Mouse (Mus musculus) cerebellum, adult (tissue): ENCODE data around the gene Gm4353.
"Not testable (repeated sequence)": the region's sequence is repeated elsewhere in the genome, so short reads cannot be mapped to it uniquely, and the experiment has no call there.

ENCODE experiments used
- ATAC-seq: cut with Nextera tagmentation; 2 replicates; pipeline ENCODE4 v1.9.2; 2017; ENCODE audit warnings: mild to moderate bottlenecking, moderate library complexity, mixed read lengths; ENCODE audit not compliant: insufficient number of reproducible peaks, low FRiP score, low TSS enrichment

Gene Gm4353

DNA sequence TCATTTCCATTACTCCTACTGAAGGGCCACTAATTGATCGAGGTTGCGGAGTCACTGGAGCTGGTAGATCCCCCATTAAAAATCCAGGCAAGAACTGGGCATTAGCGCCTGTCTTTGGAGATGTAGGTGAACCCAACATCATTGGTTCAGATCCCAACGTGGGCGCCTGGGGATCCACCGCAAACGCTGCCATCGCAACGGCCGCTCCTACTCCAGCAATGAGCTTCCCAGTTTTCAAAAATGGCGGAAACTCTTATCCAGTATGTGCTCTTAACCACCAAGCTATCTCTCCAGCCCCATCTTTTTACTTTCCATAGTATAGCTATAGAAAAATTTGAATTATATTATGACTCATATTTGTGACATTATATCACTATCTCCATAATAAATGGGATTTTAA is at the start of gene Gm4353:
Gene Gm4353 (minus strand): TSS at position 270 of the 400 bp plus-strand sequence.
- not testable (repeated sequence) for ATAC-seq

- ATAC-seq = peak; percentile 60
Measured at GRCm38 (mm10) chr7:116132078-116132477, 47.6 kb upstream of the Gm4353 start.

DNA sequence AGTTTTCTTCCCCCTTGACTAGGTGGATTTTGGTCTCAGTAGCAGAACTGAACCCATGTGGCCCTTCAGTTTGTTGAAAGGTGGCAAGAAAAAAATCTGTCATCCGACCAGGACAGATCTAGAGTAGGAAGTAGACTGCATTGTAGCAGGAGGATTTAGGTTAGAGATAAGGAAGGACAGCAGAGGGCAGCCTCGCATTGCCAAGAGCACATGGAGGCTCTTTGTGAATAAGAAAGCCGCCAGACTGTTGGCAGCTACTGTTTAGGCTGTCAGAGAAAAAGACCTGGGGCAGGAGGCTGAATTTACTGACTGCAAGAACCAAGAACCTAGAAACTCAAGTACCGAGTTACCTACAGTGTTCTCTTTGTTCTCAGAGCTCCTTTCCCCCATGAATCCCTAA is 47.0 kb upstream of the Gm4353 start:
- ATAC-seq = no peak

DNA sequence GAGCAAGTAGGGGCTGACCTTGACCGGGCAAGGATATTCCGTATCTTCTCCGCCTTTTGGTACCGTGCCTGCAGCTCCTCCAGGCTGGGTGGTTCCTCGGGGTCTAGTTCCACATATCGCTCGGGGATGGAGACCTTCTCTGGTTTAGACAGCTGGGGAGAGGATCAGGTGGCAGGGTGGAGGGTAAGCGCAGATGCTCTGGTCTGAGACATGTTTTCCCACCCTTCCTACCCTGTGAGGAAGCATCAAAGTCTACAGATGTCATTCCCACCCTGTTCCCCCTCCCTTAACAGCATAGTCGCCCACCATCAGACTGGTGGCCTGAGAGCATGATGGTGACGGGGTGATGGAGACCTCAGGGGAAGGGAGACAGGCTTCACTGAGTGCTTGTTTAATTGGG is 44.9 kb upstream of the Gm4353 start:
- no peak for ATAC-seq

GRCm38 (mm10) chr7:116128286-116128685 is 43.9 kb upstream of the Gm4353 start:
- ATAC-seq = no peak

DNA sequence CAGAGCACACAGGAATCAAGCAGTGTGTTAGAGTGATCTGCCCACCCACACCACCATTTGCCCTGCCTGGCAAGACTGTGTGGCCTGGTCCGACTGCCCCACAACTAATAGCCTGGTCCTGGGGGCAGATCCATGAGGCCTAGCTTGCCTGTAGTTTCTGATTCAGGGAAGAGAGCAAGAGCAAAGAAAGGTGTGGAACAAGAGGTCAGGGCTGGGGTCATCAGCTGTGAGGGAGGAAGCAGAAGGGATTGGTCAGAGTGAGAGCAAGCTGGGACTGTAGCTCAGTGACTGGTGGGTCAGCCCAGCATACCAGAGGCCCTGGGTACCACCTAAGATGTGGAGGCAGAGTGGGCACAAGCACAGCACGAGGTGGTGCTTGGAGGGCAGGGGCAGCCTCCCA is 42.6 kb upstream of the Gm4353 start:
- no peak for ATAC-seq

DNA sequence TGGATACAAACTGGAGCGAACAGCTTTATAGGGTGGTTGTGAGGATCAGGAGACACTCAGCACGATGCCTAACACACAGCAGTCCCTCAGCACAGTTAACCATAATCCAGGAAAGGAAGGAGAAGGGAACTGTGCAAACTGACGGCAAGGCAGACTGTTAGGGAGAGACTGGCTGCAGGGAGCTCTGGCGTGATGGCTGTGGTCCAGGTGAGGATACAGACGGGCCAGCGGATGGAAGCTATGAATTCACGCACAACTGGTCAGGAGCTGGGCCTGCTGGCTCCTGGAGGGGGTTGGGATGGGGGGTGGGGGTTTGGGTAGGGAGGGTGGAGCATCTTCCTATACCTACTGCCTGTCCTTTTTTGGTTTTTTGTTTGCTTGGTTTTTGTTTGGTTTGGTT is 41.2 kb upstream of the Gm4353 start:
- no peak for ATAC-seq

- ATAC-seq = no peak
Measured at GRCm38 (mm10) chr7:116124057-116124456, 39.6 kb upstream of the Gm4353 start.

- no peak for ATAC-seq
Measured at GRCm38 (mm10) chr7:116123597-116123985, 39.2 kb upstream of the Gm4353 start.

GRCm38 (mm10) chr7:116122981-116123596 is 38.7 kb upstream of the Gm4353 start:
- ATAC-seq = no peak

DNA sequence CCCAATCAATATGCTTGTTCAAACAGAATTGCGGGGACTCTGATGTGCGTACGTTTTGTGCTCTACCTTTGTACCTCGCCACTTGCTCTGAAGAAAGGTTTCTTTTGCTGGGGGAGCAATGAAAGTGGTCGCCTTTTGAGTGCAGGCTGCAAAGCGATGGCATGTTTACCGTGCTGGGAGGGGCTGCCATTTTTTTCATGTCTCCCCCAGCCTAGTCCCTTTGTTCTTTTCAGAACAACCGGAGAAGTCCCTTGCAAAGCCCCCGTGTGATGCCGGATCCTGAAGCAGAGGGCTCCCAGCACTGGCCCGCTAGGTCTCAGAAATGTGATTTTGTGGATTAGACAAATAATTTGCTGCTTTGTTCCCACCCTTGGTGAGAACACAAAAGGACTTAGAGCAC is 36.8 kb upstream of the Gm4353 start:
- no peak for ATAC-seq

GRCm38 (mm10) chr7:116120737-116121136 is 36.3 kb upstream of the Gm4353 start:
- ATAC-seq = no peak

DNA sequence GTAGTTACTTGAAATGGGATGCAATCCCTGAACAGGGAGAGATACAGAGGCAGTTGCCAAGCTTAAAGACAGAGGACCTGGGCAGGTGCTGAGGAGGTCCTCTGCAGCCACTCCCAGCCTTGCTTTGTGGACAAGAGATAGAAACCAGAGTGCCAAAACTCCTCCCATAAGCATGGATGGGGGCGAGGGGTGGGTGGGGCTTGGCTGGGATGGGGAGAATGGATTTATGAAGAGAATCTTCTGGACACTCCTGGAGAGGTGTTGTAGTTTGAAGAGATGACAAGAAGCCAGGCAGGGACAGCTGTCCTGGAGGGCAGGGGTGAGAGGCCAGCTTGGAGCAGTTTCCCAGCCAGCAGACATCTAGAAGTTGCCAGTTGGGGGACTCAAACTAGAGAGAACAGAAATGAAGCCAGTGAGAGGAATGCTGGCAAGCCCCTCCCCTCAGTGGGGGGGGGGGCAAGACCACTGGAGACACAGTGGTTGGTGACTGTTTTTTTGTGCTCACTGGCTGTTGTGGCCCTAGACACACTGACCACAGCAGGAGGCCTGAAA is 34.9 kb upstream of the Gm4353 start:
- no peak for ATAC-seq

GRCm38 (mm10) chr7:116115991-116116390 is 31.6 kb upstream of the Gm4353 start:
- no peak for ATAC-seq

GRCm38 (mm10) chr7:116115216-116115930 is 30.9 kb upstream of the Gm4353 start:
- no peak for ATAC-seq

- ATAC-seq = no peak
Measured at GRCm38 (mm10) chr7:116111546-116111945, 27.1 kb upstream of the Gm4353 start.

DNA sequence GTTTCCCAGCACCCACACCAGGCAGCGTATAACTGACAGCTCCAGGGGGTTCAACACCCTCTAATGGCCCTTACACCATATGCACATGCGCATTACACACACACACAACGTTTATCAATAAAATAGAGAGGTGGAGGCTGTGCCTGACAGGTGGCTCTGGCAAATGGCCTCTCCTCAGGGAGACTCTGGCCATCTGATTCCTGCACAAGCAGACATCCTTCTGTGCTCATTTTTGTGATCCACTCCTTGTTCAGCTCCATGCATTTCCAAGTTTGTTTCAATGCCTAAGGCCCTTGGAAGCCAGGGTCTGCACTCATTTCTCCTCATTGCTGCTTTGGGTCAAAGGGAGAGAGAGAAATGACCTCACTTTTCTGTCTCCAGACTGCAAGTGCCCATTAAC is 26.2 kb upstream of the Gm4353 start:
- no peak for ATAC-seq

GRCm38 (mm10) chr7:116103091-116103490 is 18.7 kb upstream of the Gm4353 start:
- no peak for ATAC-seq

DNA sequence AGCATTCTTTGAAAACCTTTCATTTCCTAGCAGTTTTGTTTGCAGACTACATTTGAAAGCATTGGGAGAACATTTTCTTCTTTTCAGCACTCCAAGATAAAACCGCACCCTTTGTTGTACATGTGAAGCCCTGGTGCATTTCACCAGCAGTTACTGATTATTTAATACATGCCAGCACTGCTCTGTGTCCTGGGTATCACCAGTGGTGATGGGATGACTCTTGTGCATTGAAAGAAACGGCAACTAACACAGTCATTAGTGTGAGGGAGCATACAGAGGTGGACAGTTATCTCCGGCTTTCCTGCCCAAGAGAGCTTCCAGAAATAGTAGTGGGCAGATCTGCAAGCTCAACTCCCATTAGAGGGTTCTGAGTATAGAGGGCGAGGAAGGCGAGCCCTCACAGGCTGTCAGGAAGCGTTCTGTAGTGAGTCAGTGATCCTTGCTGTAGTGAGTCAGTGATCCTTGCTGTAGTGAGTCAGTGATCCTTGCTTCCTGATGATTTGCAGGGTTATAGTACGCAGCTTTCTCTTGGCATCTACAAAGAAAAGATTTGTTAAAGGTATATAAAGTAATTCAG is 15.6 kb upstream of the Gm4353 start:
- ATAC-seq = no peak

- peak; percentile 78 for ATAC-seq
Measured at GRCm38 (mm10) chr7:116093466-116093850, 9.0 kb upstream of the Gm4353 start.

GRCm38 (mm10) chr7:116092710-116093465 is 8.5 kb upstream of the Gm4353 start:
- ATAC-seq = peak; percentile 100
